Mouse (Mus musculus) adrenal gland, postnatal 4 days (tissue): ENCODE results near the gene Tbc1d4. TPM values are rescaled to one million over a fixed set of nuclear protein-coding genes. Genes with fewer than 3 reads are reported as not detected.

Source experiments
- DNase-seq, 2 experiments: peaks; one replicate each; pipeline ENCODE4 v3.0.0; 2021 to 2022; ENCODE audit warnings: low spot score in 2 of 2, mixed read lengths in 2 of 2
- total RNA-seq, 2 experiments: library from RNA; stranded (reverse); gene quantifications; 2 replicates each; pipeline ENCODE4 v1.2.3; 2021

Tbc1d4 gene
- total RNA-seq, 2 experiments from 2014 or later, result 63.4 to 65.0 TPM

DNA sequence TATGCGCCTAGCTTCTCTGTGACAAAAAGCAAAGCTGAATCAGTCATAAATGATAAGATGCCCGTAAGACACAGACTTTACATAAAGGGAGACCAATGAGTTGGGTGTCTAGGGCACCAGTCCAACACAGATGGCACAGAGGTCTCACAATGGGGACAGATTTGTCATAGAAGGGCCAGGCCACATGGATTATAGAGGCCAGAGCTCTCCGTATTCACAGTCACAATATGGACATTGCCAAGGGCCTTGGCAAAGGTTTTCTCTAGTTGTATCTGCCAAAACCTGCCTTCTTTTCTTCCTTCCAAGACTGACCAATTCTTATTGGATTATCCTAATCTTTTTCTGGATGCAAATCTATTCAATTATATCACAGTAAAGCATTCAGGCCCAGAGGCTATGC lies 171.1 kb downstream of the Tbc1d4 start:
- DNase-seq, result no peak

GRCm38 (mm10) chr14:101430536-101430935 lies 178.5 kb downstream of the Tbc1d4 start:
- no peak for DNase-seq

DNA sequence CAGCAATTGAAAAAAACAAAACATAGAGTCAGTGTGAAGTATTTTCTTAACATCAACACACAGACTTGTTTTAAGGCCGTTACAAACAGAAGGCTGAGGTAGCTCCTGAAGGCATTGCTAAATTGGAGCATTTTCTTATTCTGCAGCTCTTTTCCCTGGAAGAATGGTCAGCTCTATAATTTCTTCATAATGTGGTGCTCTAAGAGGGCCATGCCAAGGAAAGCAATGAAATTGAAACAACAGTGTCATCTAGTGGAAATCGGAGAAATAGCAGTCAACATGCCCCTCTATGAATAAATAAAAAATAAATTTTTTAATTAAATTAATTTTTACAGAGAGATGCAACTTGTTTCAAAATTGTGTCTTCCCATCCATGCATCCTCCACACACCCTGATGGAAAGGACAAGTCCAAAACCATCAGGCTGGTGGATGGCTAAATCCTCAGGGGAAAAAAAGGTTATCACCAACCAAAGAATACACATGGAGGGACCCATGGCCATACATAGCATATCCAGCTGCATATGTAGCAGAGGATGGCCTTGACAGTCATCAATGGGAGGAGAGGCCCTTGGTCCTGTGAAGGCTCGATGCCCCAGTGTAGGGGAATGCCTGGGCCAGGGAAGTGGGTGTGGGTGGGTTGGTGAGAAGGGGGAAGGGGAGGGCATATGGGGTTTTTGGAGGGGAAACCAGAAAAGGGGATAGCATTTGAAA lies 180.0 kb downstream of the Tbc1d4 start:
- no peak for DNase-seq

GRCm38 (mm10) chr14:101417679-101418078 lies 191.3 kb downstream of the Tbc1d4 start:
- DNase-seq, result no peak

Other genes starting within 250 kb of the Tbc1d4 start
- gene Commd6, start 31.5 kb upstream of the Tbc1d4 start, total RNA-seq, result 10 to 100 TPM; 69.8 to 70.0 TPM
- gene Uchl3, start 44.8 kb upstream of the Tbc1d4 start, total RNA-seq, result 10 to 100 TPM; 37.4 to 37.6 TPM
- 1 to 10 TPM; 2.5 to 3.2 TPM for gene Gm9922, start 120.6 kb upstream of the Tbc1d4 start, total RNA-seq
- 10 to 100 TPM; 30.0 to 30.8 TPM for gene Lmo7, start 120.8 kb upstream of the Tbc1d4 start, total RNA-seq